Mouse (Mus musculus) adrenal gland, adult 8-10 months (tissue): ENCODE measurements around the gene Erc2. TPM values are rescaled to one million over a fixed set of nuclear protein-coding genes. Genes with fewer than 3 reads are reported as not detected.

Experiments
- DNase-seq: peaks from one replicate; pipeline ENCODE4 v3.0.0; 2022
- total RNA-seq, 4 experiments: library from RNA; stranded (reverse); gene quantifications; 2 replicates each; pipeline ENCODE4 v1.2.4; 2022

Gene Erc2
- total RNA-seq, 4 experiments from 2014 or later = 6.6 to 15.9 (median 11.0) TPM

DNA sequence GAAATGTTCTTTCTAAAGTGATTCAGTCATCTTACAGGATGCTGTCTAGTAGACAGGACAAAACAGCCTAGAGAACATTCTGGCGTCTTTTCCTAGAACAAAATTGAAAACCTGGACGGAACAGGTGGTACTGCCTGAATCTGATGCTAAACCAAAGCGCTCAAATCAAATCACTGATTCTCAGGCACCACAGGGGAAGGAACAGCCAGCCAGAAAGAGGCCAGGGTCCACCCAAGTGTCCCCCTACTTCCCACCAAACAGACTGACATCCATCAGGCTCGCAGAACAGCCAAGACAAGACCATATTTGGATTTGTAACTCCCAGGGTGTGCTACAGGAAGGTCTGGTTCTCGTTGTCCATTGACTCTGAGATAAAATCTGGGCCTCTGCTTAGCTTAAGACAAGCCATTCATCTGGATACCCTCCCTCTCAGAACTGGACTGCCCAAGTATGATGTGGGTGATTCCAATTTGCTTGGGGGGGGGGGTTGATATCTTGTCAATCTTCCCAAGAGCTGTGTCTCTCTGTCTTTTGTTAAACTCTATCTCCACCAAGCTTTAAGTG lies 783.1 kb downstream of the Erc2 start:
- DNase-seq = no peak

DNA sequence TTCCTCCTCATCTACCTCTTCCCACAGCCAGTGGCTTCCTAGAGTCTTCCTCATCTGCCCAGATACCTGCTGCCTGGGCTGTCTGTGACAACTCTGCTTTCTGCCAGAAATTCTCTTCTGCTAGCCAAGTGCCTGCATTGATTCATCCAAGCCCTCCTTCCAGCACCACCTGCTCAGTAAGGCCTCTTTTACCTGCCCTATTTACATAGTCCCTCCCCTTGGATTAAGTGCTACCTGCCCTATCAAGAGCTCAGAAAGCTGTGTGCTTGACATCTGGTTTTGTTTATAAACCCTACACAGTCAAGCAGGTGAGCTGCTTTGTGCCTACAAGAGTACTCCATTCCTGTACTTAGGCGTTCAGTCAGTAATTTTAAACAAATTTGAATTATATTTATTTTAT lies 787.2 kb downstream of the Erc2 start:
- DNase-seq = no peak

- no peak for DNase-seq
Observed at GRCm38 (mm10) chr14:28409796-28410347, 787.6 kb downstream of the Erc2 start.

DNA sequence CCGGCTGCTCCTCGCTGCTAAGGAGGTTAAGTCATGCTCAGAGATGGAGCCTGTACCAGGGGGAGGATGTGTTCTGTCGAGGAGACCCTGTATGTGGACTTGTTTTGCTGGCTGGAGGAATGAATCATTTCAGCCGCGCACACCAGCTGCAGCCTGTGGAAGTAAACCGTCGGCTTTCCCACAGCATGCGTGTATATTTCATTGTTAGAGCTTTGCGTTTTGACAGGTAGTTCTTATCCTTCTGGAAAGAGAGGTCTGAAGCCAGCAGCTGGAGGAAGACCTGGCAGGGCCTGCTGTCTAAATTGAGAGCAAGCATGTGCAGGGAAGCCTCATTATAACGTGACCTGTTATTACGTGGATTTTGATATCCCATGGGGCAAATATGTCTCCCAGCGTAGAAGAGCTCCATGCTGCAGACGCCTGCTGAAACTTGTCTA lies 788.6 kb downstream of the Erc2 start:
- DNase-seq = no peak

- DNase-seq = no peak
Observed at GRCm38 (mm10) chr14:28412252-28412995, 790.2 kb downstream of the Erc2 start.

- DNase-seq = no peak
Observed at GRCm38 (mm10) chr14:28413516-28413915, 791.3 kb downstream of the Erc2 start.

- no peak for DNase-seq
Observed at GRCm38 (mm10) chr14:28417019-28417418, 794.8 kb downstream of the Erc2 start.

GRCm38 (mm10) chr14:28418497-28418896 lies 796.3 kb downstream of the Erc2 start:
- no peak for DNase-seq

DNA sequence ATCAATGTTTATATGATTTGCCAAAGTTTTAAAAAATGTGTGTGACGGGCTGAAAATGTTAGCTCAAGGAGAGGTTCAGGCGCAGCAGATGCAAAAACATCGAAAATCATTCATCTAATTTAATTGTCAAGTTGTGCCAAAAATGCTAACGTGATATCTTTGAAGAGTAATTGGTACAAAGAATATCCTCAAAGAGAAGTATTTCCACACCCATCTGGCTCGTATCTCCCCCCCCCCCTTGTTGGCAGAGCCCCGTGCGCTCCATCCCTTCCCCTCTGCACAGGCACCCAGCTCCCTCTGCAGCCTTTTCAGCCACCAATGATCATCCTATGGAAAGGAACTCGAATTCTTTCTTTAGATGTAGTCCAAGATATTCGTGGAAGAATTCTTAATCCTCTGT lies 797.0 kb downstream of the Erc2 start:
- no peak for DNase-seq

DNA sequence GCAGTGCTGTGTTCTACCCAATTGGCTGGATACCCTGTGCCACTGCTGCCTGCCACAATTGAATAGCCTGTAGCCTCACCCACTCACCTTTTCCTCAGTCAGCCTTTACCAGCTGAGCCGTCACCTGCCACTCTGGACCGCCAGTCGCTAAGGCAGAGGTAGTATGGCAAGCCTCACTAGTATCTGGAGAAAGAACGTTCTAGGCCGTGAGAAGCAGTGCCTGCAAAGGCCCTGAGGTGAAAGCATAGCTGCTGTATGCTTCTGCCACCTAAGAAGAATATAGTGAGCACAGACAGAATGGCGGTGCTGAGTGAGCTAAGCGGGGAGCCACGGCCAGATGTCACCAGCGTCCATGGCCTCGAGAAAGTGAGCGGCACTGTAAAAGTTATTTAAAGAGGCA lies 798.4 kb downstream of the Erc2 start:
- DNase-seq = no peak

- no peak for DNase-seq
Observed at GRCm38 (mm10) chr14:28426610-28427009, 804.4 kb downstream of the Erc2 start.

GRCm38 (mm10) chr14:28431703-28432309 lies 809.6 kb downstream of the Erc2 start:
- no peak for DNase-seq

DNA sequence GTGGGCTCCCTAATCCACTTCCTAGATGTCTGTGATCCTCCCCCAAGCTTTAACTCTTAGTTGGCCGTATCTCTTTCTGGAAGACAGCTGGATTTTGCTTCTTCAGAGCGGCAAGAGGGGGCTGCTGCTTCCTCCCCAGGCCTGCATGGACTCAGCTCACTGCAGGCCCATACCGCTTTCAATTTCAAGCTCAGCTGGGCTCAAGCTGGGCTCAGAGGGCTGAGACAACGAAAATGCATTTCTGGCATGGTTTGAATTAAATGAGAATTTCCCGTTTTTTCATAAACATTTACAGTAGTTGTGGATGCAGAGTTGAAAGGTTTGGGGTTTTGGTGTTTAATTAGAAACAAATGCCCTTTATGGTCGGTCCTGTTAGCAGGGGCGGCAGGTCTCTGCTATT lies 812.8 kb downstream of the Erc2 start:
- DNase-seq = no peak

- no peak for DNase-seq
Observed at GRCm38 (mm10) chr14:28439171-28439570, 816.9 kb downstream of the Erc2 start.

DNA sequence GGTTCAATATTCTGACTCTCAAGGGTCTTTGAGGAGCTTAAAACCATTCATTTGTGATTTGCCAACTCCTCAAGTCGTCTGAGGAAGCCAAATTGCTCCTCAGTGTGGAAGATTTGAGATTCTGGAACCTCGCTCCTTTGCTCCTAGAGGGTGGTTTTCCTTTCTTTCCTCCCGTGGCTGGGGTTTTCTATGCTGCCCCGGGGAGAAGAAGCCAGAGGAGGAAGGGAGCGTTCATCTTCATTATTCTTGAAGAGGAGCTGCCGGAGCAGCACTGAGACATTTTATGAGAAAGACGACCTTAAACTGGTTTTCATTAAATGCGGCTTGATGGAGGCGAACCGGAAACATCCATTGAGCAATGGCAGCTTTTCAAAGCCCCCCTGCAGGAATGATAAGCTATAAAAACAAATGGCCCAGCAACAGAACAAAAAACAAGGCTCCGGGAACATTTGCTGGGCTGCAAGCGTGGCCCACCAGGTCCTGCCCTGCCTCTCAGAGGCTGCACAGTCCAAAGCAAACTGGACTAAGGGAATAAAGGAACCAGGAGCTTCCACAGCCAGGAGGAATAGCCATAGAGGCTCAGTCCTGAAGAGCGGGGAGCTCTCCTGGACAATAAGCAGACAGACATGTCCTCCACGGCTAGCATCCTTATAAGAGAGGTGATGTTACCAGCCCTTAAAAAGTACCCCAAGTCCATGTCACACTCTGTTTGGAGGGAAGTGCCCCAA lies 819.2 kb downstream of the Erc2 start:
- no peak for DNase-seq

DNA sequence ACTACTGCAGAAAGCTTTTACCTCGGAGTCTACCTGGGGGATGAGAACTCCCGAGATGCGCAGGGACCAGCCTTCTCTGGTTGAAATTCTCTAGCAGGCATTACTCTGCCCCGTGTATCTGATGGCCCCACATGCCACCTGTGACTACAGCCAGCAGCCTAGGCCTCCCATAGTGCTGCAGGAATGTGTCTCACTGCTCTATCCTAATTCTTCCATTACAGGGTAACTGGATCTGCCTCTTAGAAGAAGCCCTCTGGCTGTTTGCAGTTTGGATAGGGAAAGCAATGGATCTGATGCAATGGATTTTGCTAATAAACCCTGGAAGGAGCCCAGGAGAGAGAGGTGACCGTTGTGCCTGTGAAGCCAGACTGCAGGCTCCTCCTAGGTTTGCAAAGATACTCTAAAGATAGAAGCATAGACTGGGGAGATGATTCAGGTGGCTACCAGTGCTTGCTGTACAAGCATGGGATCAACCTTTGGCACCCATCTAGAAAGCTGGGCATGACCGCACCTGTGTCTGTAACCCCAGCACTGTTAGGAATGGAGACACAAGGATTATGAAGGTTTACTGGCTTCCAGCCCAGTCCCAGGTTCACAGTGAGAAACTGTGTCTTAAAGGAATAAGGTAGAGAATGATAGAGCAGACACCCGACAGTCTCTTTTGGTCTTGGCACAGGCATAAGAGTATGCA lies 821.2 kb downstream of the Erc2 start:
- no peak for DNase-seq

- no peak for DNase-seq
Observed at GRCm38 (mm10) chr14:28445737-28446136, 823.5 kb downstream of the Erc2 start.

GRCm38 (mm10) chr14:28451771-28452170 lies 829.5 kb downstream of the Erc2 start:
- DNase-seq = no peak

GRCm38 (mm10) chr14:28456372-28457076 lies 834.3 kb downstream of the Erc2 start:
- DNase-seq = peak; percentile 84

- DNase-seq = no peak
Observed at GRCm38 (mm10) chr14:28457428-28457827, 835.2 kb downstream of the Erc2 start.

- DNase-seq = no peak
Observed at GRCm38 (mm10) chr14:28467956-28468355, 845.7 kb downstream of the Erc2 start.

DNA sequence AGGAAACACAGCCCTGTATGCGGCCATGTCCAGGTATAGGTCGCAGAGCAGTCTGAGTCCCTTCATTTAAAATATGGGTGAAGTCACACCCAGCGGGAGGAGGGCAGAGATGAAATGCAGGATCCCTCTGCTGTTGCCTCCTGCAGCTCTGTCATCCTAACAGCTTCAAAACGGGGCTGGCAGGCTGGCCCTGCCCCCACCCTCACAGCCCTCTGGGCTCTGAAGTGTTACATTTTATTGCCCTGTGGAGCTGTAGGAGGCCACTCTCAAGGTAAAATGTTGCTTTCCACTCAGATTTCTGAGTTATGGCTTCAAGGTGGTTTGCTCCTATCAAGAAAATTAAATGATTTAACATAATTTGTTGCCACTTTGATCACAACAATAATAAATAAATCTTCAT lies 847.5 kb downstream of the Erc2 start:
- no peak for DNase-seq
